Mouse (Mus musculus): ENCODE data around the gene Odf2. TPM values are rescaled to one million over a fixed set of nuclear protein-coding genes. Genes with fewer than 3 reads are reported as not detected.

Gene Odf2
- polyA plus RNA-seq, 2 experiments: 23.5 to 29.6 TPM

DNA sequence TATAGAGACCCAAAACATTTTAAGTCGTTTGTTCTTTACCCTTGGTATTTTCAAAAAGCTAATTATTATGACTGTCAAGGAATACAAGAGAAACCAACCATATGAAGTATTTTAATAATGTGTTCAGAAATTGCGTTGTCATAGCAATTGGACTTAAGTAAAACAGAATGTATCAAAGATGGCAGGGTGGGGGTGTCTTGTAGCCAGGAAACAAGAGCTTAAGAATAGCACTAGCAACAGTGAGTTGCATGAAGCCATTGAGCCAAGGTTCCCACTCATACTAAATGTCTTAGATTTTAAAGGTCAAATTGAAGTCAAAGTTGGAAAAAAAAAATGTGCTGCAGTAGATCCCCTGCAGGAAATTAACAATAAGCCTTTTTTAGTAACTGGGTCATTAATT, 77.8 kb downstream of the Odf2 start:
- Histone ChIP-seq H3K4me2 (ENCODE audit: low read depth) (peak overlapping the region; percentile 65), H3K36me3 (replicated peaks; ENCODE audit: control insufficient read depth, insufficient read depth, low read depth) (no peaks in the 10 kb centered on the region), H3K4me1 (replicated peaks; ENCODE audit: control insufficient read depth in 2 of 2, insufficient read depth in 2 of 2, low read length in 1 of 2) (peaks cover 0 to 13% of the 10 kb centered on the region in 2 experiments; a peak in 2 of 4 replicates), H3K4me3 (ENCODE audit: insufficient read depth in 1 of 2, low read depth in 2 of 2, low read length in 2 of 2) (no peak overlapping the region; a peak in 1 of 4 replicates), H3K27ac (no peak overlapping the region), H3K27me3 (ENCODE audit: control insufficient read depth, insufficient read depth, low read length) (peaks cover 50% of the 10 kb centered on the region), H3K9ac (replicated peaks) (no peak overlapping the region), H3K9me3 (ENCODE audit: control insufficient read depth, low read length) (no peaks in the 10 kb centered on the region)
- ATAC-seq (ENCODE audit: insufficient read depth): no peak
- DNase-seq (ENCODE audit: low read depth in 3 of 3, low spot score in 3 of 3): no peak
- 69% methylated on average over 2 of the region's 2 CpGs for WGBS (ENCODE audit: insufficient replicate concordance)
- TF ChIP-seq CTCF (IDR thresholded peaks at IDR 0.05; ENCODE audit: low read depth) (no peak), EP300 (IDR thresholded peaks at IDR 0.05; ENCODE audit: low read depth) (no peak)

DNA sequence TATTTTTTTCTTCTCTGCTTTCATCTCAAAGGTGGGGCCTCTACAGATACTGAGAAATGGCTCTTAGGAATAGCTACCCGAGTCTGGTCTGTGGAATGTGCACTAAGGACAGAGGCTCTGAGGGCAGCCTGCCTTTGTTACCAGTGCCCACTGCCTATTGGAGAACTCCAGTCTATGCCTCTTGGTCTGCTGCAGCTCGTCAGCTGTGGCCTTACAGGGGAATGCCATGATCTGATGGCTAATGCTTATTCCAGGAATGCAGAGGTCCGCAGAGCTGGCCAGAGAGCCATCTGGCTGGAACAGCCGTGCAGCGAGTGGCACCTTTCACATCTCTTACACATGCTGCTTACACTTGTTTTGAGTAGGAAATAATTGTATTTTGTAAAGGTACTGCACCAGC, 78.7 kb downstream of the Odf2 start:
- no peak for ATAC-seq (ENCODE audit: insufficient read depth)
- Histone ChIP-seq H3K9ac (replicated peaks) (no peak overlapping the region), H3K9me3 (ENCODE audit: control insufficient read depth, low read length) (no peaks in the 10 kb centered on the region), H3K36me3 (replicated peaks; ENCODE audit: control insufficient read depth, insufficient read depth, low read depth) (no peaks in the 10 kb centered on the region), H3K4me1 (replicated peaks; ENCODE audit: control insufficient read depth in 2 of 2, insufficient read depth in 2 of 2, low read length in 1 of 2) (peaks cover 3 to 19% of the 10 kb centered on the region in 2 experiments; a peak in 3 of 4 replicates), H3K4me3 (ENCODE audit: insufficient read depth in 1 of 2, low read depth in 2 of 2, low read length in 2 of 2) (no peak overlapping the region), H3K27ac (no peak overlapping the region), H3K4me2 (ENCODE audit: low read depth) (no peak overlapping the region), H3K27me3 (ENCODE audit: control insufficient read depth, insufficient read depth, low read length) (peaks cover 50% of the 10 kb centered on the region)
- TF ChIP-seq EP300 (IDR thresholded peaks at IDR 0.05; ENCODE audit: low read depth): no peak
- no peak for TF ChIP-seq CTCF (IDR thresholded peaks at IDR 0.05; ENCODE audit: low read depth)
- no peak for DNase-seq (ENCODE audit: low read depth in 3 of 3, low spot score in 3 of 3)
- 67% methylated on average over 5 of the region's 5 CpGs for WGBS (ENCODE audit: insufficient replicate concordance)

DNA sequence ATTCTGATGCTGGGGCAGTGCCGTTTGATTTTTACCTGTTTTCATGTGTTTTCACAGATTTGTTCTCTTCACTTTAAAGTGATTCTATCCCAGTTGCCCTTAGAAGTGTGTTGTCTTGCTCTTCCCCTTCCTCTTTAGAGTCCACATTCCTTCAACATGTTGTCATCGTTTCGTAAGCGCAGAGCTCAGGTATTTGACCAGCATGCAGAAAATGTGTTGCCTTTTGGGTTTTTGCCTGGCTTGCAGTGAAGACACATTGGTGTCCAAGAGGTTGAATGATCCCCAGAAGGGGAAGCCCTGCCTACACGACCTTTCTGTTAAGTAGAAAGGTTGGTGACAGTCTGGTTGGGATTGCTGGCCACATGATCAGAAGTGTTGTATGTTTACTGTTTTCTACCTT, 79.6 kb downstream of the Odf2 start:
- peaks cover 3 to 19% of the 10 kb centered on the region in 2 experiments; a peak in 3 of 4 replicates for H3K4me1 ChIP-seq (replicated peaks; ENCODE audit: control insufficient read depth in 2 of 2, insufficient read depth in 2 of 2, low read length in 1 of 2)
- H3K9me3 ChIP-seq (ENCODE audit: control insufficient read depth, low read length): no peaks in the 10 kb centered on the region
- DNase-seq (ENCODE audit: low read depth in 3 of 3, low spot score in 3 of 3) (no peak), ATAC-seq (ENCODE audit: insufficient read depth) (no peak)
- TF ChIP-seq CTCF (IDR thresholded peaks at IDR 0.05; ENCODE audit: low read depth): no peak
- TF ChIP-seq EP300 (IDR thresholded peaks at IDR 0.05; ENCODE audit: low read depth): no peak
- no peak overlapping the region for H3K9ac ChIP-seq (replicated peaks)
- H3K4me2 ChIP-seq (ENCODE audit: low read depth): no peak overlapping the region
- no peak overlapping the region for H3K27ac ChIP-seq
- H3K4me3 ChIP-seq (ENCODE audit: insufficient read depth in 1 of 2, low read depth in 2 of 2, low read length in 2 of 2): no peak overlapping the region
- 60% methylated on average over 5 of the region's 5 CpGs for WGBS (ENCODE audit: insufficient replicate concordance)
- H3K36me3 ChIP-seq (replicated peaks; ENCODE audit: control insufficient read depth, insufficient read depth, low read depth): no peaks in the 10 kb centered on the region
- H3K27me3 ChIP-seq (ENCODE audit: control insufficient read depth, insufficient read depth, low read length): peaks cover 49% of the 10 kb centered on the region

DNA sequence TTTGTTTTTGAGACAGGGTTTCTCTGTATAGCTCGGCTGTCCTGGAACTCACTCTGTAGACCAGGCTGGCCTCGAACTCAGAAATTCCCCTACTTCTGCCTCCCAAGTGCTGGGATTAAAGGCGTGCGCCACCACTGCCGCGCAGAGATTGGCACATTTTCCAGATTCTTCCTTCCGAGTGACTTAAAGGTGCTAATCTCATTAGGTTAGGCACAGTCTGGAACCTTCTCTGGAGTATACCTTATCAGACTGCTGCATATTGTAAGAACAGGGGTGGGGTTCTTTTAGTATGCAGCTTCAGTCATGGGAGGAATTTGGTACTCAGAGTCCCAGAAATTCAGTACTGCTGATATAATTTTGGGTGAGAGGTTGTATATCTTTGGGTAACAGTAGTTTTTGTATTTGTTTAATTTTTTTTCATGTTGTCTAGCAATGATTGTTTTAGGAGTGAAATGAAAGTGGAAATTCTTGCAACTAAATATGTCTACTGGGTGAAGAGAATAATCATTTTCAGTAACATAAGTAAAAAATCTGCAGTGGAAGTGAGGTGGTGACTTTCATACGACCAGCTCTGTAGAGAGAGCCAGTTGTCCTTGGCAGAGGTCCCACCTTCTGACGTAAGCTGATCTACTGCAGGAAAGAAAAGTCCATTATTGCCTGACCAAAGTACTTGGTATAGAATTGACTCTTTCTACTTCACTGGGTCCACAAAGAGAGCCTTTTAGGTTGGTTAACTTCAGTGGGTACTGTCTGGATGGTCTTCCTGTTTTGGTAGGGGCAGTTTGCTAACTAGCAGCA, 83.0 kb downstream of the Odf2 start:
- H3K9me3 ChIP-seq (ENCODE audit: control insufficient read depth, low read length): no peaks in the 10 kb centered on the region

DNA sequence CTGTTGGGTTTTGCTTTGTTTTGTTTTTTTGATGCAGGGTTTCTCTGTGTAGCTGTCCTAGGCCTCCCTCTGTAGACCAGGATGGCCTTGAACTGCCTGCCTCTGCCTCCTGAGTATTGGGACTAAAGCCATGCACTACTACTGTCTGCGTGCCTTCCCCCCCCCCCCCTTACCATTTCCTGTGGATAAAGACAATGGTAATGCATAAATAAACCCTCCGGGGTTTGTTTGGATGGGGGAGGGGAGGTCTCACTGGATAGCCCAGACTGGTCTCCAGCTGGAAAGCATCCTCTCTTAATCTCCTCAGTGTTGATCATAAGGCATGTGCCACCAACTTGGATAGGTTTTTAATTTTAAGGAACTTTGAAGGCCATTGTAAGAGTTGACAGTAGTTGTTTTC, 84.5 kb downstream of the Odf2 start:
- DNase-seq (ENCODE audit: low read depth in 3 of 3, low spot score in 3 of 3) (no peak), ATAC-seq (ENCODE audit: insufficient read depth) (no peak)
- Histone ChIP-seq H3K27ac (no peak overlapping the region), H3K4me1 (replicated peaks; ENCODE audit: control insufficient read depth in 2 of 2, insufficient read depth in 2 of 2, low read length in 1 of 2) (peaks cover 3 to 14% of the 10 kb centered on the region in 2 experiments; a peak in 3 of 4 replicates), H3K9ac (replicated peaks) (no peak overlapping the region), H3K4me3 (ENCODE audit: insufficient read depth in 1 of 2, low read depth in 2 of 2, low read length in 2 of 2) (no peak overlapping the region), H3K36me3 (replicated peaks; ENCODE audit: control insufficient read depth, insufficient read depth, low read depth) (no peaks in the 10 kb centered on the region), H3K9me3 (ENCODE audit: control insufficient read depth, low read length) (no peaks in the 10 kb centered on the region), H3K4me2 (ENCODE audit: low read depth) (no peak overlapping the region), H3K27me3 (ENCODE audit: control insufficient read depth, insufficient read depth, low read length) (peaks cover 5% of the 10 kb centered on the region; the same call in 1 of the 2 replicates)
- no peak for TF ChIP-seq CTCF (IDR thresholded peaks at IDR 0.05; ENCODE audit: low read depth)
- TF ChIP-seq EP300 (IDR thresholded peaks at IDR 0.05; ENCODE audit: low read depth): no peak
- 18% methylated on average over 2 of the region's 2 CpGs for WGBS (ENCODE audit: insufficient replicate concordance)

More for the DNA sequence above, 83.0 kb downstream of the Odf2 start:
- no peak overlapping the region for H3K27ac ChIP-seq
- no peak for TF ChIP-seq CTCF (IDR thresholded peaks at IDR 0.05; ENCODE audit: low read depth)
- TF ChIP-seq EP300 (IDR thresholded peaks at IDR 0.05; ENCODE audit: low read depth): peak; percentile 75
- H3K9ac ChIP-seq (replicated peaks): no peak overlapping the region
- WGBS (ENCODE audit: insufficient replicate concordance): 35% methylated on average over 9 of the region's 9 CpGs
- H3K4me1 ChIP-seq (replicated peaks; ENCODE audit: control insufficient read depth in 2 of 2, insufficient read depth in 2 of 2, low read length in 1 of 2): peaks cover 3 to 14% of the 10 kb centered on the region in 2 experiments; a peak in 3 of 4 replicates
- DNase-seq (ENCODE audit: low read depth in 3 of 3, low spot score in 3 of 3) (peak; percentile 57 to 65 (median 62)), ATAC-seq (ENCODE audit: insufficient read depth) (peak; percentile 68)
- no peak overlapping the region for H3K4me2 ChIP-seq (ENCODE audit: low read depth)
- H3K36me3 ChIP-seq (replicated peaks; ENCODE audit: control insufficient read depth, insufficient read depth, low read depth): no peaks in the 10 kb centered on the region
- no peak overlapping the region for H3K4me3 ChIP-seq (ENCODE audit: insufficient read depth in 1 of 2, low read depth in 2 of 2, low read length in 2 of 2)
- peaks cover 15% of the 10 kb centered on the region for H3K27me3 ChIP-seq (ENCODE audit: control insufficient read depth, insufficient read depth, low read length)
